ENCODE assay signal across 23 mouse cellular contexts in the genomic region with DNA sequence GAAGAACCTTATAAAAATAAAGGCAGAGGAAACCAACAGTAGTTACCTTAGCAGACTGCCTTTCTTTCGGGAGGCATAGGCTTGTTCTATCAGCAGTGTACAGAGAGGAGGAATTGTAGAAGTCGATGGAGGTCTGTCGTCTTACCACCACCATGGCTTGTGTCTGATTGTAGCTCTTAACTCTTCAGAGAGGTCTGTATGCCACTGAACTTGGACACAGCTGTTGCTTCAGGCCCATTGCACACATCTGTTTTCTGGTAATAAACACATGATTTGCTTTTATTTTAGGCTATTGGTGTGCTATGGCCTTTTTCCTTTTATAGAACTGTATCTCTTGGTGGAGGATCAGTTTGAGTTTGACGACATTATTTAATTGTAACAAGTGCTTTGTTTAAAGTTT. TPM values are rescaled to one million over a fixed set of nuclear protein-coding genes. Genes with fewer than 3 reads are reported as not detected.
A peak's percentile ranks its signal among the peaks of the same experiment; 100 is the strongest.
DNase-seq lines count a peak whose midpoint lies in the region; ATAC-seq and TF ChIP-seq lines count a peak whose summit lies in the region.
"Had no signal": no experiment of that assay in that cellular context is flagged by ENCODE, and none has a peak within 500 bp of the region (broad histone marks: within the 10 kb centered on the region; RNA-seq: fewer than 3 reads in every experiment).

No protein-coding gene starts in this region.

- TF ChIP-seq POLR2A in myocyte (IDR thresholded peaks at IDR 0.05; ENCODE audit: insufficient read length, low read depth), result no peak

- peak; percentile 69 for DNase-seq in heart, adult 11 months
- no peak for DNase-seq in heart, postnatal 10 days
- DNase-seq in intestine, embryonic 14.5 days (ENCODE audit: low spot score), result no peak
- peak; percentile 20 for DNase-seq in A20 (ENCODE audit: low read depth, low spot score)
- DNase-seq: adrenal gland, adult 8-10 months; adrenal gland, postnatal 25 days; cerebellum, adult 11-12 months; cerebellum, adult 8-10 months; cerebellum, postnatal 10 days; cerebellum, postnatal 36 days; embryo, embryonic 11 days; gastrocnemius, postnatal 10 days; kidney, adult 18-20 months; kidney, adult 9 months had no signal

- WGBS in intestine, embryonic 14.5 days, result 73% methylated on average over 4 of the region's 4 CpGs
- WGBS in intestine, postnatal 0 days, result 67% methylated on average over 4 of the region's 4 CpGs
- 94% methylated on average over 4 of the region's 4 CpGs for WGBS in forebrain, embryonic 13.5 days

- H3ac ChIP-seq in myocyte (ENCODE audit: control insufficient read depth, insufficient read length), result no peak overlapping the region

- H3K27me3 ChIP-seq in intestine, embryonic 14.5 days (replicated peaks; ENCODE audit: control insufficient read depth, insufficient read depth, low read length), result no peaks in the 10 kb centered on the region
- no peaks in the 10 kb centered on the region for H3K27me3 ChIP-seq in intestine, postnatal 0 days (replicated peaks; ENCODE audit: control insufficient read depth, insufficient read depth, low read length)
- H3K27me3 ChIP-seq in myocyte (ENCODE audit: control insufficient read depth, insufficient read depth, insufficient read length), result no peaks in the 10 kb centered on the region
- H3K27me3 ChIP-seq in forebrain, embryonic 13.5 days, result no peaks in the 10 kb centered on the region
- H3K27me3 ChIP-seq: forebrain, embryonic 15.5 days; heart, embryonic 15.5 days; hindbrain, embryonic 13.5 days had no signal

- no peak overlapping the region for H3K4me3 ChIP-seq in intestine, embryonic 14.5 days (ENCODE audit: low read depth, low read length)
- no peak overlapping the region for H3K4me3 ChIP-seq in intestine, postnatal 0 days (ENCODE audit: low read depth, low read length)
- H3K4me3 ChIP-seq in myocyte, result no peak overlapping the region
- H3K4me3 ChIP-seq in forebrain, embryonic 13.5 days, result no peak overlapping the region
- H3K4me3 ChIP-seq: forebrain, embryonic 15.5 days; heart, embryonic 15.5 days; hindbrain, embryonic 13.5 days had no signal

- 0 out of 2 replicates have a peak overlapping the region, but pooled peaks have one; percentile 22 for H3K27ac ChIP-seq in intestine, embryonic 14.5 days (ENCODE audit: low read depth)
- H3K27ac ChIP-seq in intestine, postnatal 0 days (ENCODE audit: low read depth, low read length), result no peak overlapping the region
- H3K27ac ChIP-seq in forebrain, embryonic 13.5 days, result no peak overlapping the region
- H3K27ac ChIP-seq: forebrain, embryonic 15.5 days; heart, embryonic 15.5 days; hindbrain, embryonic 13.5 days had no signal

- intact Hi-C loops in heart, postnatal 10 days (cut with DNase I), result no loop called here

- no peak overlapping the region for H3K4me2 ChIP-seq in intestine, embryonic 14.5 days (ENCODE audit: low read length)
- no peak overlapping the region for H3K4me2 ChIP-seq in intestine, postnatal 0 days (replicated peaks; ENCODE audit: low read depth)
- peak overlapping the region; percentile 26 for H3K4me2 ChIP-seq in myocyte (ENCODE audit: low read depth)
- H3K4me2 ChIP-seq in forebrain, embryonic 13.5 days, result no peak overlapping the region
- H3K4me2 ChIP-seq: forebrain, embryonic 15.5 days; heart, embryonic 11.5 days; heart, embryonic 15.5 days; hindbrain, embryonic 13.5 days had no signal

- ATAC-seq in intestine, embryonic 14.5 days (replicated peaks; ENCODE audit: low FRiP score, low TSS enrichment, low read depth), result no peak
- no peak for ATAC-seq in intestine, postnatal 0 days
- ATAC-seq in forebrain, embryonic 13.5 days, result no peak
- ATAC-seq: activated CD4-positive, CD25-positive, alpha-beta regulatory T cell, adult 4 months; forebrain, embryonic 15.5 days; hindbrain, embryonic 16.5 days had no signal

- peaks cover 17% of the 10 kb centered on the region for H3K4me1 ChIP-seq in intestine, embryonic 14.5 days (replicated peaks; ENCODE audit: control insufficient read depth, insufficient read depth, low read length)
- H3K4me1 ChIP-seq in intestine, postnatal 0 days (replicated peaks; ENCODE audit: control insufficient read depth, insufficient read depth, low read length), result peaks cover 4% of the 10 kb centered on the region; the same call in 1 of the 2 replicates
- no peaks in the 10 kb centered on the region for H3K4me1 ChIP-seq in forebrain, embryonic 13.5 days
- H3K4me1 ChIP-seq: forebrain, embryonic 15.5 days; hindbrain, embryonic 13.5 days had no signal

- no peak for TF ChIP-seq CTCF in intestine, postnatal 0 days (IDR thresholded peaks at IDR 0.05; ENCODE audit: low read depth)

- peaks cover 93% of the 10 kb centered on the region for H3K79me2 ChIP-seq in myocyte (ENCODE audit: control insufficient read depth, insufficient read depth)

- no peaks in the 10 kb centered on the region for H3K9me3 ChIP-seq in intestine, embryonic 14.5 days (ENCODE audit: control insufficient read depth, low read length)
- H3K9me3 ChIP-seq in intestine, postnatal 0 days (ENCODE audit: control insufficient read depth), result no peaks in the 10 kb centered on the region
- H3K9me3 ChIP-seq in forebrain, embryonic 13.5 days (replicated peaks), result no peaks in the 10 kb centered on the region
- H3K9me3 ChIP-seq: forebrain, embryonic 15.5 days; heart, embryonic 15.5 days; hindbrain, embryonic 13.5 days had no signal

- no peak overlapping the region for H3K9ac ChIP-seq in intestine, embryonic 14.5 days (ENCODE audit: low read length)
- H3K9ac ChIP-seq in intestine, postnatal 0 days (ENCODE audit: low read depth, low read length), result no peak overlapping the region
- H3K9ac ChIP-seq in forebrain, embryonic 13.5 days, result no peak overlapping the region
- H3K9ac ChIP-seq: forebrain, embryonic 15.5 days; heart, embryonic 15.5 days; hindbrain, embryonic 13.5 days had no signal

- no peaks in the 10 kb centered on the region for H3K36me3 ChIP-seq in intestine, embryonic 14.5 days (ENCODE audit: control insufficient read depth, insufficient read depth, low read length)
- H3K36me3 ChIP-seq in intestine, postnatal 0 days (ENCODE audit: control insufficient read depth, insufficient read depth), result no peaks in the 10 kb centered on the region
- H3K36me3 ChIP-seq in myocyte (ENCODE audit: control insufficient read depth, insufficient read depth), result no peaks in the 10 kb centered on the region
- no peaks in the 10 kb centered on the region for H3K36me3 ChIP-seq in forebrain, embryonic 13.5 days (ENCODE audit: poor library complexity, severe bottlenecking)
- H3K36me3 ChIP-seq: forebrain, embryonic 15.5 days; heart, embryonic 15.5 days; hindbrain, embryonic 13.5 days had no signal

TF ChIP-seq in myocyte, 11 proteins besides CTCF, POLR2A, EP300 and RAD21:
- TF ChIP-seq MYOD1 (IDR thresholded peaks at IDR 0.05; ENCODE audit: control insufficient read depth in 1 of 3, insufficient read length in 2 of 3, low read depth in 2 of 3) (peak; percentile 20 to 52 (median 46)), TCF12 (IDR thresholded peaks at IDR 0.05; ENCODE audit: insufficient read depth, poor library complexity, severe bottlenecking) (no peak)

RNA-seq across cellular contexts. Expression of gene Akap13, which starts 51.3 kb away (rescaled TPM):
- 10 to 100 TPM; 94.0 to 95.4 TPM for total RNA-seq in heart, postnatal 10 days (2021)
- 51.0 and 51.5 TPM in 2 replicates for polyA plus RNA-seq in intestine, embryonic 14.5 days (2014; fragmentation: Nextera tagmentation; extraction: Ambion mirVana)
- 17.4 and 19.9 TPM in 2 replicates for polyA plus RNA-seq in intestine, postnatal 0 days (2015; fragmentation: Nextera tagmentation; extraction: Ambion mirVana)
- 13.9 TPM for polyA plus RNA-seq in myocyte (2012; fragmentation: generic; extraction: Trizol)
- polyA plus RNA-seq in forebrain, embryonic 13.5 days (2015; fragmentation: Nextera tagmentation; extraction: Ambion mirVana), result 15.2 and 16.3 TPM in 2 replicates

Comparison
In these comparisons a context has a peak if more than half of its experiments do, and no peak if none do; other contexts are left out.
1. DNase-seq: peak in heart, adult 11 months (single experiment) and A20 (single experiment); none in heart, postnatal 10 days (0 of 2) and intestine, embryonic 14.5 days (single experiment).